Mouse (Mus musculus): ENCODE measurements around the gene Fam222a.

Gene Fam222a

DNA sequence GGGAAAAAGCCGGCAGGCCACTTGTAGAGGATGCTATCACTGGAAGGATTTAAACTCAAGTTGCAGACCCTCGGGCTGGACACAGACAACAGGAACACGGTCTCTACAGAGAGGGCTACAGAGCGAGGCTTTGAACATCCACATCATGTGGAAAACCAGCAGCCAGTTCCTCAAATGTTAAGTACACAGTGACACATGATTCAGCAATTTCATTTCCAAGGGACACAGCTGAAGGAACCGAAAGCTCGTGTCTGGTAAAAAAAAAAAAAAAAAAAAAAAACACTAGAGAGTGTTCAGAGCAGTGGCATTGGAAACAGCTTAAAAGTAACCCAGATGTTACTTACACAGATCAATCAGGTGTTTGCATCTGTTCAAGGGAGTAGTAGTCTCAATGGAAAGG is 93.2 kb downstream of the Fam222a start:
- DNase-seq: no peak

Measured in liver (tissue).